Mouse (Mus musculus) midbrain, embryonic 16.5 days (tissue): ENCODE measurements around the gene Eef1akmt3. TPM values are rescaled to one million over a fixed set of nuclear protein-coding genes. Genes with fewer than 3 reads are reported as not detected.

Source experiments
- ATAC-seq: fragments of 200-750 bp; cut with Nextera tagmentation; 2 replicates; pipeline ENCODE4 v1.8.0; 2017; ENCODE audit warnings: moderate TSS enrichment
- H3K27ac ChIP-seq: fragments of 300-500 bp; sonication (generic); 2 replicates; pipeline ENCODE4 v1.5.1; 2014; ENCODE audit warnings: mild to moderate bottlenecking, low read length, mixed read lengths
- H3K27me3 ChIP-seq: fragments of 300-500 bp; sonication (generic); 2 replicates; pipeline ENCODE4 v1.6.1; 2014; ENCODE audit warnings: low read depth, low read length, mixed read lengths; ENCODE audit not compliant: control insufficient read depth, insufficient read depth
- H3K36me3 ChIP-seq: fragments of 300-500 bp; sonication (generic); 2 replicates; pipeline ENCODE4 v1.6.1; 2014; ENCODE audit warnings: mild to moderate bottlenecking, low read length, moderate library complexity, mixed read lengths; ENCODE audit not compliant: control insufficient read depth, insufficient read depth
- H3K4me1 ChIP-seq: fragments of 300-500 bp; sonication (generic); 2 replicates; pipeline ENCODE4 v1.6.1; 2014; ENCODE audit warnings: mild to moderate bottlenecking, low read length, mixed read lengths; ENCODE audit not compliant: control insufficient read depth, insufficient read depth
- H3K4me2 ChIP-seq: fragments of 300-500 bp; sonication (generic); 2 replicates; pipeline ENCODE4 v1.6.1; 2014; ENCODE audit warnings: mild to moderate bottlenecking, low read length, mixed read lengths
- H3K4me3 ChIP-seq: fragments of 300-500 bp; sonication (generic); 2 replicates; pipeline ENCODE4 v1.5.1; 2014; ENCODE audit warnings: low read depth, mild to moderate bottlenecking, low read length, moderate library complexity, mixed read lengths
- H3K9ac ChIP-seq: fragments of 300-500 bp; sonication (generic); 2 replicates; pipeline ENCODE4 v1.6.1; 2014; ENCODE audit warnings: low read depth, low read length, mixed read lengths
- H3K9me3 ChIP-seq: fragments of 300-500 bp; sonication (generic); replicated peaks from 2 replicates; pipeline ENCODE4 v1.6.1; 2014; ENCODE audit warnings: mild to moderate bottlenecking, low read length, mixed read lengths; ENCODE audit not compliant: control insufficient read depth, poor library complexity, severe bottlenecking
- WGBS: fragments of 180-500 bp; shearing (Covaris S2); extraction: QIAGEN DNeasy Blood & Tissue Kit; methylation state at CpG from one replicate; pipeline ENCODE4 v1.1.7; 2014; 5-methylcytosine and 5-hydroxymethylcytosine counted together
- polyA plus RNA-seq: library from polyadenylated mRNA; unstranded; fragments of >200 nt; fragmentation: Nextera tagmentation; extraction: Ambion mirVana; gene quantifications from 2 replicates; pipeline ENCODE4 v1.2.1, GENCODE M21; 2015

Eef1akmt3 gene
- polyA plus RNA-seq, 1 experiment from 2014 or later = 0.21 TPM

GRCm38 (mm10) chr10:127079665-127080391 is 38.5 kb upstream of the Eef1akmt3 start:
- Histone ChIP-seq H3K27ac (peak overlapping the region; percentile 95), H3K4me1 (peaks cover 43% of the 10 kb centered on the region), H3K9ac (peak overlapping the region; percentile 99), H3K36me3 (peaks cover 14% of the 10 kb centered on the region), H3K4me2 (peak overlapping the region; percentile 99), H3K4me3 (peak overlapping the region; percentile 88), H3K27me3 (0 out of 2 replicates have a peak, but pooled peaks cover 3% of the 10 kb centered on the region), H3K9me3 (no peaks in the 10 kb centered on the region)
- ATAC-seq = no peak
- 1% methylated on average over 60 of the region's 70 CpGs for WGBS

GRCm38 (mm10) chr10:127078677-127079575 is 37.6 kb upstream of the Eef1akmt3 start:
- Histone ChIP-seq H3K4me1 (peaks cover 43% of the 10 kb centered on the region), H3K9ac (peak overlapping the region; percentile 99), H3K27me3 (0 out of 2 replicates have a peak, but pooled peaks cover 3% of the 10 kb centered on the region), H3K27ac (peak overlapping the region; percentile 95), H3K4me3 (peak overlapping the region; percentile 88), H3K9me3 (no peaks in the 10 kb centered on the region), H3K36me3 (peaks cover 6% of the 10 kb centered on the region), H3K4me2 (peak overlapping the region; percentile 99)
- WGBS = 0% methylated on average over 24 of the region's 49 CpGs
- peak; percentile 76 for ATAC-seq

- ATAC-seq = peak; percentile 73
- no peaks in the 10 kb centered on the region for H3K9me3 ChIP-seq
- peaks cover 4% of the 10 kb centered on the region for H3K36me3 ChIP-seq
- H3K27me3 ChIP-seq = 0 out of 2 replicates have a peak, but pooled peaks cover 3% of the 10 kb centered on the region
- H3K4me3 ChIP-seq = peak overlapping the region; percentile 88
- peaks cover 43% of the 10 kb centered on the region for H3K4me1 ChIP-seq
- H3K4me2 ChIP-seq = peak overlapping the region; percentile 99
- H3K27ac ChIP-seq = peak overlapping the region; percentile 95
- H3K9ac ChIP-seq = peak overlapping the region; percentile 66
- 0% methylated on average over 12 of the region's 12 CpGs for WGBS
Measured at GRCm38 (mm10) chr10:127078001-127078676, 36.8 kb upstream of the Eef1akmt3 start.

- H3K4me3 ChIP-seq = peak overlapping the region; percentile 88
- H3K9me3 ChIP-seq = no peaks in the 10 kb centered on the region
- WGBS = 5% methylated on average over 10 of the region's 10 CpGs
- peak overlapping the region; percentile 99 for H3K4me2 ChIP-seq
- peak overlapping the region; percentile 66 for H3K9ac ChIP-seq
- H3K27me3 ChIP-seq = 0 out of 2 replicates have a peak, but pooled peaks cover 3% of the 10 kb centered on the region
- H3K4me1 ChIP-seq = peaks cover 39% of the 10 kb centered on the region
- no peak for ATAC-seq
- peak overlapping the region; percentile 95 for H3K27ac ChIP-seq
- no peaks in the 10 kb centered on the region for H3K36me3 ChIP-seq
Measured at GRCm38 (mm10) chr10:127077515-127077914, 36.2 kb upstream of the Eef1akmt3 start.

- no peak overlapping the region for H3K4me3 ChIP-seq
- H3K27ac ChIP-seq = no peak overlapping the region
- peak overlapping the region; percentile 25; the same call in 1 of the 2 replicates for H3K4me2 ChIP-seq
- H3K27me3 ChIP-seq = 0 out of 2 replicates have a peak, but pooled peaks cover 3% of the 10 kb centered on the region
- no peak overlapping the region for H3K9ac ChIP-seq
- H3K9me3 ChIP-seq = no peaks in the 10 kb centered on the region
- H3K4me1 ChIP-seq = peaks cover 29% of the 10 kb centered on the region
- ATAC-seq = no peak
- 47% methylated on average over 4 of the region's 4 CpGs for whole genome bisulfite sequencing
- no peaks in the 10 kb centered on the region for H3K36me3 ChIP-seq
Measured at GRCm38 (mm10) chr10:127076082-127076481, 34.8 kb upstream of the Eef1akmt3 start.

- H3K27me3 ChIP-seq = 0 out of 2 replicates have a peak, but pooled peaks cover 3% of the 10 kb centered on the region
- H3K9me3 ChIP-seq = no peaks in the 10 kb centered on the region
- H3K27ac ChIP-seq = no peak overlapping the region
- H3K9ac ChIP-seq = no peak overlapping the region
- 78% methylated on average over 8 of the region's 8 CpGs for WGBS
- H3K4me2 ChIP-seq = no peak overlapping the region
- H3K4me1 ChIP-seq = peaks cover 29% of the 10 kb centered on the region
- H3K4me3 ChIP-seq = no peak overlapping the region
- no peak for ATAC-seq
- no peaks in the 10 kb centered on the region for H3K36me3 ChIP-seq
Measured at GRCm38 (mm10) chr10:127075651-127076050, 34.3 kb upstream of the Eef1akmt3 start.

GRCm38 (mm10) chr10:127075080-127075479 is 33.8 kb upstream of the Eef1akmt3 start, which contains the start of gene Agap2:
TSS of gene Agap2 (plus strand) at chr10:127075284.
- no peak for ATAC-seq
- H3K9ac ChIP-seq = no peak within 1 kb of the TSS
- H3K27ac ChIP-seq = no peak within 1 kb of the TSS
- WGBS = 68% methylated on average over 9 of the region's 9 CpGs
- H3K27me3 ChIP-seq = no peaks in the 10 kb centered on the region
- no peaks in the 10 kb centered on the region for H3K36me3 ChIP-seq
- no peak within 1 kb of the TSS for H3K4me3 ChIP-seq
- H3K9me3 ChIP-seq = no peaks in the 10 kb centered on the region
- H3K4me1 ChIP-seq = peaks cover 23% of the 10 kb centered on the region
- peak within 1 kb of the TSS; percentile 25; the same call in 1 of the 2 replicates for H3K4me2 ChIP-seq

GRCm38 (mm10) chr10:127073981-127074380 is 32.7 kb upstream of the Eef1akmt3 start:
- Histone ChIP-seq H3K27me3 (no peaks in the 10 kb centered on the region), H3K9me3 (no peaks in the 10 kb centered on the region), H3K27ac (no peak overlapping the region), H3K36me3 (no peaks in the 10 kb centered on the region), H3K4me1 (peaks cover 25% of the 10 kb centered on the region), H3K9ac (no peak overlapping the region), H3K4me3 (no peak overlapping the region), H3K4me2 (no peak overlapping the region)
- WGBS = 100% methylated on average over 1 of the region's 1 CpGs
- no peak for ATAC-seq
